Mouse (Mus musculus) ovary, postnatal 36 days (tissue): ENCODE measurements at regions not wholly inside any gene's neighbourhood (a gene's known extent, or its start where the extent isn't known, plus 50 kb on each side); places are given as distances from the start of the nearest gene placed in this dataset.
A peak's percentile ranks its signal among the peaks of the same experiment; 100 is the strongest.

Experiments used
- DNase-seq: peaks from one replicate; pipeline ENCODE4 v3.0.0; 2022; ENCODE audit warnings: low spot score, mixed read lengths

GRCm38 (mm10) chr3:143595081-143595480 lies 609.9 kb downstream of the Lmo4 start:
- DNase-seq: no peak

- DNase-seq: no peak
Observed at GRCm38 (mm10) chr3:143594676-143595075, 610.3 kb downstream of the Lmo4 start.

GRCm38 (mm10) chr3:143586653-143587052 lies 618.4 kb downstream of the Lmo4 start:
- no peak for DNase-seq

- DNase-seq: no peak
Observed at GRCm38 (mm10) chr3:143584692-143585603, 620.1 kb downstream of the Lmo4 start.

- no peak for DNase-seq
Observed at GRCm38 (mm10) chr3:143576338-143577007, 628.5 kb downstream of the Lmo4 start.

GRCm38 (mm10) chr3:143575737-143576136 lies 629.3 kb downstream of the Lmo4 start:
- DNase-seq: no peak

GRCm38 (mm10) chr3:143574035-143574864 lies 630.8 kb downstream of the Lmo4 start:
- DNase-seq: no peak

- no peak for DNase-seq
Observed at GRCm38 (mm10) chr3:143569930-143570329, 635.1 kb downstream of the Lmo4 start.

- DNase-seq: no peak
Observed at GRCm38 (mm10) chr3:143565067-143565466, 640.0 kb downstream of the Lmo4 start.

GRCm38 (mm10) chr3:143542811-143543210 lies 661.0 kb upstream of the Pkn2 start:
- DNase-seq: no peak

- DNase-seq: no peak
Observed at GRCm38 (mm10) chr3:143527982-143528381, 646.2 kb upstream of the Pkn2 start.

GRCm38 (mm10) chr3:143527274-143527673 lies 645.5 kb upstream of the Pkn2 start:
- no peak for DNase-seq

- DNase-seq: no peak
Observed at GRCm38 (mm10) chr3:143512517-143513249, 630.9 kb upstream of the Pkn2 start.

GRCm38 (mm10) chr3:143509531-143509930 lies 627.7 kb upstream of the Pkn2 start:
- DNase-seq: peak; percentile 6

- peak; percentile 10 for DNase-seq
Observed at GRCm38 (mm10) chr3:143508280-143508679, 626.5 kb upstream of the Pkn2 start.

GRCm38 (mm10) chr3:143501017-143501416 lies 619.2 kb upstream of the Pkn2 start:
- no peak for DNase-seq

- no peak for DNase-seq
Observed at GRCm38 (mm10) chr3:143495389-143495788, 613.6 kb upstream of the Pkn2 start.

GRCm38 (mm10) chr3:143477916-143478610 lies 596.3 kb upstream of the Pkn2 start:
- DNase-seq: no peak

GRCm38 (mm10) chr3:143475461-143475860 lies 593.7 kb upstream of the Pkn2 start:
- DNase-seq: no peak

- DNase-seq: no peak
Observed at GRCm38 (mm10) chr3:143447005-143447709, 565.4 kb upstream of the Pkn2 start.
